Mouse (Mus musculus): ENCODE data around the gene Trim34a. TPM values are rescaled to one million over a fixed set of nuclear protein-coding genes. Genes with fewer than 3 reads are reported as not detected.
A peak's percentile ranks its signal among the peaks of the same experiment; 100 is the strongest.
"Not testable (repeated sequence)": the region's sequence is repeated elsewhere in the genome, so short reads cannot be mapped to it uniquely, and the experiment has no call there.

Trim34a gene
- polyA plus RNA-seq (2016; fragmentation: Nextera tagmentation; extraction: Ambion mirVana): 1.6 and 2.0 TPM in 2 replicates

DNA sequence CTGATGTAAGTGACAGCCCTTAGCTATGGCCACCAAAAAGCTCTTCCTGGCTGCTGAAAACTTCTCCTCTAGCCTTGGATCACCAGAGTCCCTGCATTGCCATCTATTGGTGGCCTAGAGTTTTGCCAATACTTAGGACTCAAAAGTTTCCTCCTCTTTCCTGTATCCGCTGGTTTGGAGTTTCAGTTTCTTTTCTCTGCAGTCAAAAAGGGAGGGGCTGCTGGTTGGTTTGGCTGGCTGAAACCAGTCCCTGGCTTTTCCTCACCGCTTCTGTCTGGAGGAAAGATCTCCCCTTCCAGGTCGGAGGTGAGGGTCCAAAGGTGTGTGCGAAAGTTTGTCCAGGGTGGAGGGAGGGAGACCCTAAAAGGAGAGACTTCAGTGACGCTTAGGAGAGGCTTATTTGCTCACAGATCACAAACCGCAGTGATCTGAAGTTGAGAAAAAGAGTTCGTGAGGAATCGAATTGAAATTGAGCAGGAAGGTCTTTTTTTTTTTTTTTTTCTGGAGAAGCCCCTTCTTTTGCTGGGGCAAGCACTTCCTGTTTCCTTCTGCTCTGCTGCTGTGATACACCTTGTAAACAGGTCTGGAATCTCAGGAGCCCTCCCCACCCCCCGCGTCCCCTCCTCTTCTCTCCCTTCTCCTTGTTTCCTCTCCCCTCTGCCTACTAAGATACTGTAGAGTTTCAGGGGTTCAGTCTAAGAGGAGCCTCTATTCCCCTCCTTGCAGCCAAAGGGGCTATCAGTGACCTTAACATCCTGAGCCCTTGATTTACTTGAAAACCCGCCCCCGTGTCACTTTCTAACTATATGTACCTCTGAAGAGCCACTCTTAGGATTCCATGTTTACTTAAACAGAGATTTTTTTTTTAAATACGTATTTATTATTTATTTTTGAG is at the start of gene Trim34a:
TSS of gene Trim34a (plus strand) at position 171 of the 895 bp plus-strand sequence.
- no peaks in the 10 kb centered on the region for H3K27me3 ChIP-seq
- peak; percentile 75 for ATAC-seq (ENCODE audit: insufficient number of reproducible peaks, insufficient read depth, low FRiP score, low TSS enrichment)
- no peaks in the 10 kb centered on the region for H3K4me1 ChIP-seq
- H3K9me3 ChIP-seq: no peaks in the 10 kb centered on the region
- no peaks in the 10 kb centered on the region for H3K36me3 ChIP-seq
- peak within 1 kb of the TSS; percentile 51; the same call in 1 of the 2 replicates for H3K9ac ChIP-seq
- H3K4me3 ChIP-seq: peak within 1 kb of the TSS; percentile 44
- WGBS: 6% methylated on average over 13 of the region's 13 CpGs
- 0 out of 2 replicates have a peak within 1 kb of the TSS, but pooled peaks have one; percentile 55 for H3K27ac ChIP-seq
- H3K4me2 ChIP-seq (replicated peaks): peak within 1 kb of the TSS; percentile 53

DNA sequence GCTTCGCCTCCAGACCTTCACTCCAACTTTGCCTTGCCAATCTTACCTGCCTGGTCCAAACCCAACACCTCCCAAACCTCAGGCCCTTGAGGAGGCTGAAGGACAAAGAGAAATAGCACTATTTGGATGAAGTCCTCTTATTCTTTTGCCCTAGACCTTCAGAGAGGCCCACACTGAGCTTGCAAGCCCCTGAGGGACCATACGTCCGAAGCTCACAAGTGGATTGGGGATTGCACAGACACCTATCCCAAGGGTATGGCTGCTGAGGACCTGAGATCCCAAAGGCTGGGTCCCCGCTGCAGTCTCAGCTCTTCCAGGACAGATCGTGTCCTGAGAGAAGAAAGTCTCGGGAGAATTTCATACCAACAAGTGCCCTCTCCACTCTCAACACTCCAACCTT is 48.4 kb upstream of the Trim34a start, which contains the start of gene Olfr649:
TSS of gene Olfr649 (minus strand) at position 101 of the 400 bp plus-strand sequence.
- Histone ChIP-seq H3K27ac (no peak within 1 kb of the TSS), H3K27me3 (no peaks in the 10 kb centered on the region), H3K4me1 (no peaks in the 10 kb centered on the region), H3K4me2 (replicated peaks) (no peak within 1 kb of the TSS), H3K4me3 (no peak within 1 kb of the TSS), H3K9me3 (no peaks in the 10 kb centered on the region), H3K36me3 (no peaks in the 10 kb centered on the region), H3K9ac (no peak within 1 kb of the TSS)
- ATAC-seq (ENCODE audit: insufficient number of reproducible peaks, insufficient read depth, low FRiP score, low TSS enrichment): no peak
- 78% methylated on average over 6 of the region's 6 CpGs for WGBS

GRCm38 (mm10) chr7:104199822-104200221 is 44.4 kb upstream of the Trim34a start:
- no peak for ATAC-seq (ENCODE audit: insufficient number of reproducible peaks, insufficient read depth, low FRiP score, low TSS enrichment)
- no peak overlapping the region for H3K27ac ChIP-seq
- WGBS: 8% methylated on average over 5 of the region's 5 CpGs

GRCm38 (mm10) chr7:104206197-104206596 is 38.1 kb upstream of the Trim34a start:
- H3K36me3 ChIP-seq: no peaks in the 10 kb centered on the region
- no peaks in the 10 kb centered on the region for H3K27me3 ChIP-seq
- H3K4me2 ChIP-seq (replicated peaks): no peak overlapping the region
- no peaks in the 10 kb centered on the region for H3K4me1 ChIP-seq
- H3K4me3 ChIP-seq: no peak overlapping the region
- 91% methylated on average over 7 of the region's 7 CpGs for WGBS
- no peak overlapping the region for H3K9ac ChIP-seq
- no peaks in the 10 kb centered on the region for H3K9me3 ChIP-seq
- no peak overlapping the region for H3K27ac ChIP-seq
- no peak for ATAC-seq (ENCODE audit: insufficient number of reproducible peaks, insufficient read depth, low FRiP score, low TSS enrichment)

More at GRCm38 (mm10) chr7:104199822-104200221, 44.4 kb upstream of the Trim34a start:
- no peaks in the 10 kb centered on the region for H3K27me3 ChIP-seq
- no peaks in the 10 kb centered on the region for H3K9me3 ChIP-seq
- no peak overlapping the region for H3K9ac ChIP-seq
- no peak overlapping the region for H3K4me3 ChIP-seq
- no peak overlapping the region for H3K4me2 ChIP-seq (replicated peaks)
- H3K36me3 ChIP-seq: no peaks in the 10 kb centered on the region
- H3K4me1 ChIP-seq: no peaks in the 10 kb centered on the region

DNA sequence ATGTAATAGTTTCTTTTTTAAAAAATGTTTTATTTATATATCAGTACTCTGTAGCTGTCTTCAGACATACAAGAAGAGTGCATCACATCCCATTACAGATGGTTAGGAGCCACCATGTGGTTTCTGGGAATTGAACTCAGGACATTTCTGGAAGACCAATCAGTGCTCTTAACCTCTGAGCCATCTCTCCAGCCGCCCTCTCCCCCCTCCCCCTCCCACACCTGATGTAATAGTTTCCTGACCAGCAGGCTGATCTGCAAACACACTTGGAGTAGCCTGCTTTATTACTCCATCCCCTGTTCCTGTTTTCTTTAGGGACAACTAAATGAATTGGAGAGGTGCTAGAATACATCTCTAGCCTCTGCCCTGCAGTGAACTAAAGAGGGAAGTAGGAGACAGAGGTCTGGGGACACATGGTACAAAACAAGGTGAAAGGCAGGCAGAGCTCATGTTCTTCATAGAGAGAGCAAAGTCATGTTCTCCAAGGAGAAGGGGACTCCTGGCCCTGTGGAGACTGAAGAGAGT is 28.2 kb upstream of the Trim34a start:
- WGBS: 50% methylated on average over 1 of the region's 1 CpGs
- no peaks in the 10 kb centered on the region for H3K36me3 ChIP-seq
- no peak overlapping the region for H3K9ac ChIP-seq
- H3K9me3 ChIP-seq: no peaks in the 10 kb centered on the region
- no peak overlapping the region for H3K27ac ChIP-seq
- ATAC-seq (ENCODE audit: insufficient number of reproducible peaks, insufficient read depth, low FRiP score, low TSS enrichment): no peak
- no peak overlapping the region for H3K4me3 ChIP-seq
- no peaks in the 10 kb centered on the region for H3K4me1 ChIP-seq
- H3K4me2 ChIP-seq (replicated peaks): no peak overlapping the region
- H3K27me3 ChIP-seq: no peaks in the 10 kb centered on the region

- WGBS: 71% methylated on average over 2 of the region's 2 CpGs
- Histone ChIP-seq H3K4me3 (no peak overlapping the region), H3K9me3 (no peaks in the 10 kb centered on the region), H3K4me1 (no peaks in the 10 kb centered on the region), H3K4me2 (replicated peaks) (no peak overlapping the region), H3K27me3 (no peaks in the 10 kb centered on the region), H3K36me3 (no peaks in the 10 kb centered on the region), H3K9ac (no peak overlapping the region), H3K27ac (no peak overlapping the region)
- ATAC-seq (ENCODE audit: insufficient number of reproducible peaks, insufficient read depth, low FRiP score, low TSS enrichment): no peak
Measured at GRCm38 (mm10) chr7:104217881-104218280, 26.4 kb upstream of the Trim34a start.

GRCm38 (mm10) chr7:104218701-104219569 is 25.3 kb upstream of the Trim34a start, which contains the start of gene Trim6:
Gene Trim6, plus strand, starts transcription at chr7:104218793.
- Histone ChIP-seq H3K9me3 (no peaks in the 10 kb centered on the region), H3K9ac (peak within 1 kb of the TSS; percentile 30; the same call in 1 of the 2 replicates), H3K4me3 (peak within 1 kb of the TSS; percentile 33), H3K4me1 (no peaks in the 10 kb centered on the region), H3K27ac (no peak within 1 kb of the TSS), H3K36me3 (no peaks in the 10 kb centered on the region), H3K4me2 (replicated peaks) (peak within 1 kb of the TSS; percentile 48), H3K27me3 (no peaks in the 10 kb centered on the region)
- 2% methylated on average over 37 of the region's 37 CpGs for WGBS
- peak; percentile 83 for ATAC-seq (ENCODE audit: insufficient number of reproducible peaks, insufficient read depth, low FRiP score, low TSS enrichment)

GRCm38 (mm10) chr7:104231203-104231602 is 13.1 kb upstream of the Trim34a start:
- Histone ChIP-seq H3K36me3 (no peaks in the 10 kb centered on the region), H3K27me3 (no peaks in the 10 kb centered on the region), H3K9me3 (no peaks in the 10 kb centered on the region), H3K4me3 (no peak overlapping the region), H3K9ac (no peak overlapping the region), H3K4me2 (replicated peaks) (no peak overlapping the region), H3K4me1 (no peaks in the 10 kb centered on the region), H3K27ac (no peak overlapping the region)
- no peak for ATAC-seq (ENCODE audit: insufficient number of reproducible peaks, insufficient read depth, low FRiP score, low TSS enrichment)
- WGBS: 26% methylated on average over 2 of the region's 2 CpGs

DNA sequence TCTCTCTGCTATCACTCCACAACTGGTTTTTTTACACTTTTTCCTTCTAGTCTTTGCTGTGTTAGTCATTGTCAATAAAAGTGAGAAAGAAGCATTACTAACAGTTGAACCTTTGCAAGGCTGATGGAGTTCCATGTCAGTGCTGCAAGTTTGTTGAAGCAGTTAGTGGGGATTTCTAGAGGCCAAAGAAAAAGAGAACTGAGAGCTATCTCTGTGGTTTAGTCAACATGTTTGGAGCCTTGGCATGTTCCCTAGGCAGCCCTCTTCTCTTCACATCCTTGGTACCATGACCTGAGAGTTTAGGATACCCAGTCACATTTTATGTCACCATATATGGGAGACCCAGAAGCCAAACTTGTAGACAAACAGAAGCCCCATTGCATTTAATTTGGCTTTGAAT is 3.4 kb upstream of the Trim34a start:
- Histone ChIP-seq H3K27ac (no peak overlapping the region), H3K27me3 (no peaks in the 10 kb centered on the region)

GRCm38 (mm10) chr7:104243616-104244015 is 641 bp upstream of the Trim34a start:
- Histone ChIP-seq H3K27ac (no peak overlapping the region), H3K36me3 (no peaks in the 10 kb centered on the region), H3K4me3 (no peak overlapping the region), H3K4me2 (replicated peaks) (no peak overlapping the region), H3K9me3 (no peaks in the 10 kb centered on the region), H3K4me1 (no peaks in the 10 kb centered on the region), H3K27me3 (no peaks in the 10 kb centered on the region), H3K9ac (no peak overlapping the region)
- WGBS: 57% methylated on average over 1 of the region's 1 CpGs
- ATAC-seq (ENCODE audit: insufficient number of reproducible peaks, insufficient read depth, low FRiP score, low TSS enrichment): no peak

More for the DNA sequence above, 3.4 kb upstream of the Trim34a start:
- Histone ChIP-seq H3K9ac (no peak overlapping the region), H3K36me3 (no peaks in the 10 kb centered on the region), H3K4me3 (no peak overlapping the region), H3K4me1 (no peaks in the 10 kb centered on the region), H3K4me2 (replicated peaks) (no peak overlapping the region), H3K9me3 (no peaks in the 10 kb centered on the region)
- no peak for ATAC-seq (ENCODE audit: insufficient number of reproducible peaks, insufficient read depth, low FRiP score, low TSS enrichment)

DNA sequence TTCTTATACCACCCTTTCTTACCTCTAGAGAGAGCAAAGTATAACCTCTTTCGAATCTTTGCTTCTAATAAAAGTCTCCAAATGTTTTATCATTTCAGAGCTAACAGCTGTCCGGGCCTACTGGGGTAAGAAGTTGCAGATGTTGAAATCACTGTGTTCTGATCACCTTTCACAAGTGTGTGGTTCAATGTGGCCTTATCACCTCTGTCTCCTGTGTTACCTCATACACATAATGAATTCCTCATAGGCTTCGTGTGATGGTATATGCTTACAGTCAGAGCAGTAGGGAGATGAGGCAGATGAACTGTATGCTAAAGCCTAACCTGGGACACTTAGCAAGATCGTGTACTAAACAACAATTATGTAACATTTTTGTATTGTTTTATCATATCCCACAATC is 16.1 kb downstream of the Trim34a start:
- not testable (repeated sequence) for H3K9ac ChIP-seq; H3K4me2 ChIP-seq (replicated peaks); H3K27ac ChIP-seq; H3K9me3 ChIP-seq; H3K27me3 ChIP-seq; H3K4me1 ChIP-seq; H3K36me3 ChIP-seq; H3K4me3 ChIP-seq; ATAC-seq (ENCODE audit: insufficient number of reproducible peaks, insufficient read depth, low FRiP score, low TSS enrichment)
- WGBS: 86% methylated on average over 4 of the region's 4 CpGs

Data from embryonic facial prominence, embryonic 12.5 days (tissue).